Mouse (Mus musculus) spleen, adult 2 months (tissue): ENCODE measurements around the gene Cox17.

ENCODE experiments used
- CTCF ChIP-seq: fragments of 200-500 bp; IDR thresholded peaks from 2 replicates; pipeline ENCODE4 v1.5.1; 2011; ENCODE audit warnings: mild to moderate bottlenecking, inconsistent platforms; ENCODE audit not compliant: insufficient read depth, insufficient read length, insufficient replicate concordance; ENCODE audit errors: extremely low read depth
- POLR2A ChIP-seq: fragments of 200-500 bp; IDR thresholded peaks from 2 replicates; pipeline ENCODE4 v1.6.1; 2011; ENCODE audit warnings: low read depth, low read length, inconsistent platforms

GRCm38 (mm10) chr16:38329340-38329739, 17.5 kb upstream of the Cox17 start:
- TF ChIP-seq CTCF (no peak), POLR2A (no peak)
